Mouse (Mus musculus) thymus, adult 2 months (tissue): ENCODE measurements around the gene Plcb1.

Experiments
- CTCF ChIP-seq: fragments of 200-500 bp; IDR thresholded peaks from 2 replicates; pipeline ENCODE4 v1.5.1; 2012; ENCODE audit warnings: mild to moderate bottlenecking, control low read depth, low read length, moderate library complexity, borderline replicate concordance; ENCODE audit not compliant: control insufficient read depth, poor library complexity, insufficient read depth; ENCODE audit errors: extremely low read depth
- POLR2A ChIP-seq: fragments of 200-500 bp; IDR thresholded peaks from 2 replicates; pipeline ENCODE4 v1.6.1; 2012; ENCODE audit warnings: mild to moderate bottlenecking, low read length, control low read depth, moderate library complexity; ENCODE audit not compliant: control insufficient read depth, poor library complexity, insufficient read depth; ENCODE audit errors: extremely low read depth

DNA sequence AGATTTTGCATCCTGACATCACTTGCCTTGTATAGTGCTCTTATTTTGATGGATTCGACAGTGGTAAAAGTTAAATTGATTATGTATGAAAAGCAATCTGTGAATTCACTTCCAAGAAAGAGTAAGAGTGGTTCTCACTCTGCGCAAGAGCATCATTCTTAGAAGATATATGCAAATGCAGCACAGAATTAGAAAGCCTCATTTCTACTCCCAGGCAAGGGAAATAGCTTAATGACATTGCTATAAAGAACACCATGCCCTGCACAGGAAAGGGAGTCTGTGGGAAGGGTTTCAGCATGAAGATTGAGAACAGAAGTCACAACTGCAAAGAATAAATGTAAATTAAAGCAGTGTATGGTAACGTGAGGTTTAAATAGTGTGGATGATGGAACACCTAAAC is 530.1 kb downstream of the Plcb1 start:
- TF ChIP-seq CTCF (no peak), POLR2A (no peak)
